12 mouse cellular contexts compared by ENCODE assay signal in genomic region chr4:150837458-150837857, GRCm38 (mm10). TPM values are rescaled to one million over a fixed set of nuclear protein-coding genes. Genes with fewer than 3 reads are reported as not detected.
DNase-seq lines count a peak whose midpoint lies in the region.
"Had no signal": no experiment of that assay in that cellular context is flagged by ENCODE, and none has a peak within 500 bp of the region (broad histone marks: within the 10 kb centered on the region; RNA-seq: fewer than 3 reads in every experiment).

No protein-coding gene starts in this region.

- H3K27me3 ChIP-seq in hindbrain, embryonic 10.5 days (ENCODE audit: insufficient read depth, poor library complexity, severe bottlenecking), result no peaks in the 10 kb centered on the region
- H3K27me3 ChIP-seq: CH12.LX; embryonic facial prominence, embryonic 13.5 days; neural tube, embryonic 13.5 days had no signal

- intact Hi-C loops in heart, postnatal 36 days (cut with DNase I), result no loop called here

- H3K4me3 ChIP-seq in hindbrain, embryonic 10.5 days, result no peak overlapping the region
- H3K4me3 ChIP-seq: embryonic facial prominence, embryonic 13.5 days; layer of hippocampus, adult 2 months; neural tube, embryonic 13.5 days had no signal

- peak; percentile 39 for DNase-seq in kidney, adult 11 months
- no peak for DNase-seq in kidney, adult 9 months
- DNase-seq in adrenal gland, postnatal 36 days, result peak; percentile 85 to 86
- peak; percentile 54 to 66 for DNase-seq in heart, postnatal 36 days
- peak; percentile 90 for DNase-seq in lung, postnatal 36 days
- DNase-seq in T-cell, adult 2 months (ENCODE audit: low spot score), result no peak
- no peak for DNase-seq in hindbrain, embryonic 10.5 days (ENCODE audit: low spot score)
- no peak for DNase-seq in right cerebral cortex, postnatal 4 days

- no peaks in the 10 kb centered on the region for H3K9me3 ChIP-seq in hindbrain, embryonic 10.5 days
- H3K9me3 ChIP-seq: embryonic facial prominence, embryonic 13.5 days; neural tube, embryonic 13.5 days had no signal

- WGBS in hindbrain, embryonic 10.5 days, result 93% methylated on average over 6 of the region's 6 CpGs

- H3K36me3 ChIP-seq in hindbrain, embryonic 10.5 days, result no peaks in the 10 kb centered on the region
- H3K36me3 ChIP-seq: embryonic facial prominence, embryonic 13.5 days; neural tube, embryonic 13.5 days had no signal

- H3K27ac ChIP-seq in hindbrain, embryonic 10.5 days, result no peak overlapping the region
- H3K27ac ChIP-seq: embryonic facial prominence, embryonic 13.5 days; layer of hippocampus, adult 2 months; neural tube, embryonic 13.5 days had no signal

- no peaks in the 10 kb centered on the region for H3K4me1 ChIP-seq in hindbrain, embryonic 10.5 days (replicated peaks)
- H3K4me1 ChIP-seq: neural tube, embryonic 13.5 days had no signal

RNA-seq across cellular contexts. Expression of gene Errfi1, which starts 16.3 kb away (rescaled TPM):
- 10 to 100 TPM; 42.6 to 82.9 TPM for total RNA-seq in adrenal gland, postnatal 36 days (2021)
- 10 to 100 TPM; 13.7 to 19.6 TPM for total RNA-seq in heart, postnatal 36 days (2021)
- 29.7 and 32.1 TPM in 2 replicates for polyA plus RNA-seq in hindbrain, embryonic 10.5 days (2016; fragmentation: Nextera tagmentation; extraction: Ambion mirVana)

Comparison
In these comparisons a context has a peak if more than half of its experiments do, and no peak if none do; other contexts are left out.
1. DNase-seq: peak in kidney, adult 11 months (single experiment), adrenal gland, postnatal 36 days (2 of 2), heart, postnatal 36 days (2 of 2) and lung, postnatal 36 days (single experiment); none in kidney, adult 9 months (single experiment), T-cell, adult 2 months (single experiment), hindbrain, embryonic 10.5 days (single experiment) and right cerebral cortex, postnatal 4 days (single experiment).